Mouse (Mus musculus) midbrain, embryonic 12.5 days (tissue): ENCODE results near the gene Nexmif. TPM values are rescaled to one million over a fixed set of nuclear protein-coding genes. Genes with fewer than 3 reads are reported as not detected.
A peak's percentile ranks its signal among the peaks of the same experiment; 100 is the strongest.
"Not testable (repeated sequence)": the region's sequence is repeated elsewhere in the genome, so short reads cannot be mapped to it uniquely, and the experiment has no call there.

Source experiments
- ATAC-seq: fragments of 200-750 bp; cut with Nextera tagmentation; 2 replicates; pipeline ENCODE4 v1.8.0; 2017; ENCODE audit warnings: low read depth, moderate TSS enrichment, moderate library complexity; ENCODE audit not compliant: low FRiP score
- H3K27ac ChIP-seq: fragments of 300-500 bp; sonication (generic); replicated peaks from 2 replicates; pipeline ENCODE4 v1.5.1; 2016; ENCODE audit warnings: mild to moderate bottlenecking
- H3K27me3 ChIP-seq: fragments of 300-500 bp; sonication (generic); 2 replicates; pipeline ENCODE4 v1.6.1; 2016; ENCODE audit warnings: mild to moderate bottlenecking
- H3K36me3 ChIP-seq: fragments of 300-500 bp; sonication (generic); 2 replicates; pipeline ENCODE4 v1.6.1; 2016
- H3K4me1 ChIP-seq: fragments of 300-500 bp; sonication (generic); 2 replicates; pipeline ENCODE4 v1.6.1; 2016
- H3K4me2 ChIP-seq: fragments of 300-500 bp; sonication (generic); replicated peaks from 2 replicates; pipeline ENCODE4 v1.6.1; 2016; ENCODE audit warnings: mild to moderate bottlenecking, moderate library complexity
- H3K4me3 ChIP-seq: fragments of 300-500 bp; sonication (generic); 2 replicates; pipeline ENCODE4 v1.5.1; 2016; ENCODE audit warnings: mild to moderate bottlenecking
- H3K9ac ChIP-seq: fragments of 300-500 bp; sonication (generic); replicated peaks from 2 replicates; pipeline ENCODE4 v1.6.1; 2016; ENCODE audit warnings: mild to moderate bottlenecking, moderate library complexity
- H3K9me3 ChIP-seq: fragments of 300-500 bp; sonication (generic); 2 replicates; pipeline ENCODE4 v1.6.1; 2016; ENCODE audit warnings: mild to moderate bottlenecking
- WGBS: fragments of 180-500 bp; shearing (Covaris S2); methylation state at CpG from one replicate; pipeline ENCODE4 v1.1.7; 2016; 5-methylcytosine and 5-hydroxymethylcytosine counted together
- polyA plus RNA-seq: library from polyadenylated mRNA; unstranded; fragments of >200 nt; fragmentation: Nextera tagmentation; extraction: Ambion mirVana; gene quantifications from 2 replicates; pipeline ENCODE4 v1.2.1, GENCODE M21; 2016

Nexmif gene
- polyA plus RNA-seq, result 4.4 and 5.6 TPM in 2 replicates

- Histone ChIP-seq H3K9me3 (no peaks in the 10 kb centered on the region), H3K4me3 (peak within 1 kb of the TSS; percentile 58), H3K27me3 (peaks cover 57% of the 10 kb centered on the region), H3K4me1 (no peaks in the 10 kb centered on the region), H3K36me3 (no peaks in the 10 kb centered on the region), H3K9ac (peak within 1 kb of the TSS; percentile 74), H3K4me2 (peak within 1 kb of the TSS; percentile 60), H3K27ac (peak within 1 kb of the TSS; percentile 90)
- WGBS, result 20% methylated on average over 48 of the region's 70 CpGs
- ATAC-seq, result peak; percentile 83
Measured at GRCm38 (mm10) chrX:104200736-104201591, at the start of gene Nexmif. Gene Nexmif, minus strand, starts transcription at chrX:104201185.

- peaks cover 12% of the 10 kb centered on the region for H3K27me3 ChIP-seq
- H3K9ac ChIP-seq, result no peak overlapping the region
- 77% methylated on average over 2 of the region's 2 CpGs for WGBS
- H3K9me3 ChIP-seq, result no peaks in the 10 kb centered on the region
- ATAC-seq, result no peak
- H3K27ac ChIP-seq, result no peak overlapping the region
- H3K4me2 ChIP-seq, result no peak overlapping the region
- no peak overlapping the region for H3K4me3 ChIP-seq
- no peaks in the 10 kb centered on the region for H3K4me1 ChIP-seq
- H3K36me3 ChIP-seq, result no peaks in the 10 kb centered on the region
Measured at GRCm38 (mm10) chrX:104208701-104209100, 7.7 kb upstream of the Nexmif start.

- H3K27ac ChIP-seq, result peak overlapping the region; percentile 90
- H3K4me3 ChIP-seq, result peak overlapping the region; percentile 58
- H3K4me2 ChIP-seq, result peak overlapping the region; percentile 60
- no peaks in the 10 kb centered on the region for H3K9me3 ChIP-seq
- peak overlapping the region; percentile 74 for H3K9ac ChIP-seq
- H3K4me1 ChIP-seq, result no peaks in the 10 kb centered on the region
- H3K27me3 ChIP-seq, result peaks cover 52% of the 10 kb centered on the region
- H3K36me3 ChIP-seq, result no peaks in the 10 kb centered on the region
- ATAC-seq, result peak; percentile 23
- 31% methylated on average over 21 of the region's 21 CpGs for WGBS
Measured at GRCm38 (mm10) chrX:104201592-104202139, 681 bp upstream of the Nexmif start.

- WGBS, result 25% methylated on average over 13 of the region's 37 CpGs
- Histone ChIP-seq H3K4me3 (peak overlapping the region; percentile 58), H3K27me3 (peaks cover 60% of the 10 kb centered on the region)
Measured at GRCm38 (mm10) chrX:104200388-104200735, 623 bp downstream of the Nexmif start.

GRCm38 (mm10) chrX:104199611-104200387 lies 1.2 kb downstream of the Nexmif start:
- no peaks in the 10 kb centered on the region for H3K9me3 ChIP-seq
- peak overlapping the region; percentile 60 for H3K4me2 ChIP-seq
- peaks cover 60% of the 10 kb centered on the region for H3K27me3 ChIP-seq
- peak overlapping the region; percentile 74 for H3K9ac ChIP-seq
- peak overlapping the region; percentile 90 for H3K27ac ChIP-seq
- peak; percentile 62 for ATAC-seq
- H3K4me3 ChIP-seq, result peak overlapping the region; percentile 58
- no peaks in the 10 kb centered on the region for H3K36me3 ChIP-seq
- no peaks in the 10 kb centered on the region for H3K4me1 ChIP-seq
- 25% methylated on average over 44 of the region's 100 CpGs for WGBS

More at GRCm38 (mm10) chrX:104200388-104200735, 623 bp downstream of the Nexmif start:
- peak; percentile 67 for ATAC-seq
- peak overlapping the region; percentile 74 for H3K9ac ChIP-seq
- no peaks in the 10 kb centered on the region for H3K4me1 ChIP-seq
- H3K9me3 ChIP-seq, result no peaks in the 10 kb centered on the region
- peak overlapping the region; percentile 90 for H3K27ac ChIP-seq
- peak overlapping the region; percentile 60 for H3K4me2 ChIP-seq
- no peaks in the 10 kb centered on the region for H3K36me3 ChIP-seq

- no peak for ATAC-seq
- Histone ChIP-seq H3K4me2 (peak overlapping the region; percentile 60), H3K9me3 (no peaks in the 10 kb centered on the region), H3K9ac (no peak overlapping the region), H3K4me3 (peak overlapping the region; percentile 58), H3K36me3 (no peaks in the 10 kb centered on the region), H3K27me3 (peaks cover 62% of the 10 kb centered on the region), H3K4me1 (no peaks in the 10 kb centered on the region), H3K27ac (no peak overlapping the region)
- WGBS, result 50% methylated on average over 5 of the region's 5 CpGs
Measured at GRCm38 (mm10) chrX:104199070-104199469, 1.9 kb downstream of the Nexmif start.

- Histone ChIP-seq H3K4me1 (no peaks in the 10 kb centered on the region), H3K4me2 (no peak overlapping the region), H3K27ac (no peak overlapping the region), H3K9ac (no peak overlapping the region), H3K27me3 (peaks cover 47% of the 10 kb centered on the region), H3K36me3 (no peaks in the 10 kb centered on the region), H3K9me3 (no peaks in the 10 kb centered on the region), H3K4me3 (no peak overlapping the region)
- 47% methylated on average over 5 of the region's 5 CpGs for WGBS
- no peak for ATAC-seq
Measured at GRCm38 (mm10) chrX:104196561-104196960, 4.4 kb downstream of the Nexmif start.

- WGBS, result 31% methylated on average over 2 of the region's 2 CpGs
- peaks cover 4% of the 10 kb centered on the region; the same call in 1 of the 2 replicates for H3K27me3 ChIP-seq
- no peak overlapping the region for H3K4me3 ChIP-seq
- H3K4me1 ChIP-seq, result no peaks in the 10 kb centered on the region
- H3K27ac ChIP-seq, result no peak overlapping the region
- ATAC-seq, result no peak
- H3K9me3 ChIP-seq, result no peaks in the 10 kb centered on the region
- H3K9ac ChIP-seq, result no peak overlapping the region
- H3K4me2 ChIP-seq, result no peak overlapping the region
- no peaks in the 10 kb centered on the region for H3K36me3 ChIP-seq
Measured at GRCm38 (mm10) chrX:104179257-104179656, 21.7 kb downstream of the Nexmif start.

GRCm38 (mm10) chrX:104150072-104150471 lies 50.9 kb downstream of the Nexmif start:
- no peak for ATAC-seq
- Histone ChIP-seq H3K27me3 (peaks cover 6% of the 10 kb centered on the region), H3K36me3 (no peaks in the 10 kb centered on the region), H3K9me3 (no peaks in the 10 kb centered on the region), H3K9ac (no peak overlapping the region), H3K4me3 (no peak overlapping the region), H3K27ac (no peak overlapping the region), H3K4me1 (no peaks in the 10 kb centered on the region), H3K4me2 (no peak overlapping the region)
- 62% methylated on average over 1 of the region's 1 CpGs for WGBS

GRCm38 (mm10) chrX:104115266-104115665 lies 85.7 kb downstream of the Nexmif start:
- not testable (repeated sequence) for ATAC-seq, H3K4me3 ChIP-seq, H3K4me1 ChIP-seq, H3K4me2 ChIP-seq, H3K9ac ChIP-seq, H3K27ac ChIP-seq, H3K27me3 ChIP-seq, H3K36me3 ChIP-seq, H3K9me3 ChIP-seq
- 78% methylated on average over 5 of the region's 5 CpGs for WGBS

GRCm38 (mm10) chrX:104114596-104114995 lies 86.4 kb downstream of the Nexmif start:
- H3K4me2 ChIP-seq, result no peak overlapping the region
- peaks cover 11% of the 10 kb centered on the region; the same call in 1 of the 2 replicates for H3K27me3 ChIP-seq
- H3K9me3 ChIP-seq, result no peaks in the 10 kb centered on the region
- no peak overlapping the region for H3K27ac ChIP-seq
- H3K36me3 ChIP-seq, result no peaks in the 10 kb centered on the region
- H3K4me1 ChIP-seq, result no peaks in the 10 kb centered on the region
- ATAC-seq, result no peak
- 75% methylated on average over 4 of the region's 4 CpGs for WGBS
- no peak overlapping the region for H3K4me3 ChIP-seq
- no peak overlapping the region for H3K9ac ChIP-seq

GRCm38 (mm10) chrX:104054848-104055247 lies 146.1 kb downstream of the Nexmif start:
- H3K4me1 ChIP-seq, result no peaks in the 10 kb centered on the region
- WGBS, result 74% methylated on average over 2 of the region's 2 CpGs

More at GRCm38 (mm10) chrX:104054848-104055247, 146.1 kb downstream of the Nexmif start:
- no peak for ATAC-seq
- H3K4me3 ChIP-seq, result no peak overlapping the region
- no peak overlapping the region for H3K9ac ChIP-seq
- no peak overlapping the region for H3K4me2 ChIP-seq
- no peaks in the 10 kb centered on the region for H3K9me3 ChIP-seq
- H3K27ac ChIP-seq, result no peak overlapping the region
- H3K36me3 ChIP-seq, result no peaks in the 10 kb centered on the region
- H3K27me3 ChIP-seq, result peaks cover 10% of the 10 kb centered on the region; the same call in 1 of the 2 replicates
